In the genomic region with DNA sequence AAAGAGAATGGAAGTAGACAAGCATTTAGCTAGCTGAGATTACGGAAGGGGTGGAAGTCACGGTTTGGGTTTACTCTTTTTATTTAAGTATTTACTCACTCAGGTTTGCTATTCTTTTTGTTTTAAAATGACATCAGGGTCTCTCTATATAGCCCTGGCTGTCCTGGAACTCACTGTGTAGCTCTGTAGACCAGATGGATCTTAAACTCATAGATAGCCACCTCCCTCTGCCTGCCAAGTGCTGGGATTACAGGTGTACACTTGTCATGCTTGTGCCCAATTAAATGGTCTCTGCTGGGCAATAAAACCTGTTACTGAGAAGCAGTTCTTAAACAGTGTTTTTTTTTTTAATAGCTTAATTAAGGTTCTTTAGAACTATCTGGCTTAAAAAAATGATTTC, we compare ENCODE assay signal across 8 mouse cellular contexts. TPM values are rescaled to one million over a fixed set of nuclear protein-coding genes. Genes with fewer than 3 reads are reported as not detected.
DNase-seq lines count a peak whose midpoint lies in the region; ATAC-seq and TF ChIP-seq lines count a peak whose summit lies in the region.

No protein-coding gene starts in this region.

- no peaks in the 10 kb centered on the region for H3K9me3 ChIP-seq in heart, embryonic 10.5 days
- no peaks in the 10 kb centered on the region for H3K9me3 ChIP-seq in forebrain, embryonic 13.5 days (replicated peaks)
- H3K9me3 ChIP-seq in midbrain, postnatal 0 days (ENCODE audit: low read length): no peaks in the 10 kb centered on the region

- WGBS in heart, embryonic 10.5 days: 66% methylated on average over 2 of the region's 2 CpGs
- WGBS in forebrain, embryonic 13.5 days: 48% methylated on average over 2 of the region's 2 CpGs
- WGBS in large intestine, adult 2 months: 8% methylated on average over 2 of the region's 2 CpGs
- 23% methylated on average over 2 of the region's 2 CpGs for WGBS in midbrain, postnatal 0 days

- ATAC-seq in forebrain, embryonic 13.5 days: no peak
- no peak for ATAC-seq in midbrain, postnatal 0 days (ENCODE audit: low FRiP score)

- peak overlapping the region; percentile 91 for H3K9ac ChIP-seq in forebrain, embryonic 13.5 days
- peak overlapping the region; percentile 87 for H3K9ac ChIP-seq in midbrain, postnatal 0 days (replicated peaks; ENCODE audit: low read length, poor library complexity, severe bottlenecking)

- H3K4me1 ChIP-seq in heart, embryonic 10.5 days: peaks cover 12% of the 10 kb centered on the region; the same call in 1 of the 2 replicates
- peaks cover 39% of the 10 kb centered on the region for H3K4me1 ChIP-seq in forebrain, embryonic 13.5 days
- H3K4me1 ChIP-seq in midbrain, postnatal 0 days (ENCODE audit: insufficient read depth, low read length): peaks cover 9% of the 10 kb centered on the region

- H3K4me2 ChIP-seq in forebrain, embryonic 13.5 days: peak overlapping the region; percentile 78
- peak overlapping the region; percentile 62 for H3K4me2 ChIP-seq in midbrain, postnatal 0 days (ENCODE audit: low read depth, low read length, poor library complexity, severe bottlenecking)

- peak; percentile 55 for TF ChIP-seq CTCF in midbrain, postnatal 0 days (IDR thresholded peaks at IDR 0.05)

- H3K36me3 ChIP-seq in heart, embryonic 10.5 days: no peaks in the 10 kb centered on the region
- H3K36me3 ChIP-seq in forebrain, embryonic 13.5 days (ENCODE audit: poor library complexity, severe bottlenecking): no peaks in the 10 kb centered on the region
- H3K36me3 ChIP-seq in midbrain, postnatal 0 days (ENCODE audit: insufficient read depth, low read length): no peaks in the 10 kb centered on the region

- no peak for DNase-seq in heart, embryonic 10.5 days (ENCODE audit: low spot score)
- no peak for DNase-seq in heart, postnatal 4 days
- peak; percentile 34 for DNase-seq in NIH3T3 (ENCODE audit: low read depth)
- peak; percentile 47 for DNase-seq in large intestine, adult 2 months (ENCODE audit: low read depth, low spot score)
- DNase-seq in midbrain, postnatal 0 days (ENCODE audit: low spot score): peak; percentile 43
- no peak for DNase-seq in adrenal gland, postnatal 14 days
- no peak for DNase-seq in adrenal gland, postnatal 10 days

- no peaks in the 10 kb centered on the region for H3K27me3 ChIP-seq in heart, embryonic 10.5 days (ENCODE audit: insufficient read depth, poor library complexity, severe bottlenecking)
- H3K27me3 ChIP-seq in forebrain, embryonic 13.5 days: no peaks in the 10 kb centered on the region
- no peaks in the 10 kb centered on the region for H3K27me3 ChIP-seq in midbrain, postnatal 0 days (ENCODE audit: insufficient read depth, low read length)

- no peak overlapping the region for H3K27ac ChIP-seq in heart, embryonic 10.5 days
- no peak overlapping the region for H3K27ac ChIP-seq in forebrain, embryonic 13.5 days
- H3K27ac ChIP-seq in midbrain, postnatal 0 days (ENCODE audit: low read depth, low read length): no peak overlapping the region

- H3K4me3 ChIP-seq in heart, embryonic 10.5 days: peak overlapping the region; percentile 93
- H3K4me3 ChIP-seq in forebrain, embryonic 13.5 days: peak overlapping the region; percentile 95
- H3K4me3 ChIP-seq in midbrain, postnatal 0 days (ENCODE audit: low read depth, low read length): peak overlapping the region; percentile 89

RNA-seq across cellular contexts. Expression of a gene that starts 2.1 kb away (rescaled TPM):
- polyA plus RNA-seq in heart, embryonic 10.5 days (2016; fragmentation: Nextera tagmentation; extraction: Ambion mirVana): 431 and 507 TPM in 2 replicates
- total RNA-seq in heart, postnatal 4 days (2021): 100 to 1,000 TPM; 167 to 177 TPM
- polyA plus RNA-seq in forebrain, embryonic 13.5 days (2015; fragmentation: Nextera tagmentation; extraction: Ambion mirVana): 634 and 654 TPM in 2 replicates
- 127 and 159 TPM in 2 replicates for polyA plus RNA-seq in large intestine, adult 2 months (2012; rRNA removed)
- total RNA-seq in midbrain, postnatal 0 days (2014; rRNA removed): 149 and 182 TPM in 2 replicates
- polyA plus RNA-seq in midbrain, postnatal 0 days (2015; fragmentation: Nextera tagmentation; extraction: Ambion mirVana): 404 TPM in 2 replicates
- total RNA-seq in adrenal gland, postnatal 14 days (2021): 190 and 198 TPM in 2 replicates
- total RNA-seq in adrenal gland, postnatal 10 days (2021): 100 to 1,000 TPM; 168 to 191 TPM

RNA-seq across cellular contexts. Expression of a gene that starts 29.7 kb away (rescaled TPM):
- 11.0 and 12.4 TPM in 2 replicates for polyA plus RNA-seq in heart, embryonic 10.5 days (2016; fragmentation: Nextera tagmentation; extraction: Ambion mirVana)
- 1 to 10 TPM; 7.5 to 8.3 TPM for total RNA-seq in heart, postnatal 4 days (2021)
- polyA plus RNA-seq in forebrain, embryonic 13.5 days (2015; fragmentation: Nextera tagmentation; extraction: Ambion mirVana): 11.3 and 12.5 TPM in 2 replicates
- 3.6 and 6.4 TPM in 2 replicates for polyA plus RNA-seq in large intestine, adult 2 months (2012; rRNA removed)
- 16.7 and 19.8 TPM in 2 replicates for total RNA-seq in midbrain, postnatal 0 days (2014; rRNA removed)
- polyA plus RNA-seq in midbrain, postnatal 0 days (2015; fragmentation: Nextera tagmentation; extraction: Ambion mirVana): 10.2 and 10.5 TPM in 2 replicates
- total RNA-seq in adrenal gland, postnatal 14 days (2021): 9.0 and 10.1 TPM in 2 replicates
- total RNA-seq in adrenal gland, postnatal 10 days (2021): 1 to 10 TPM; 7.5 to 8.5 TPM

RNA-seq across cellular contexts. Expression of a gene that starts 53.1 kb away (rescaled TPM):
- polyA plus RNA-seq in heart, embryonic 10.5 days (2016; fragmentation: Nextera tagmentation; extraction: Ambion mirVana): 0.03 and 0.04 TPM in 2 replicates
- total RNA-seq in heart, postnatal 4 days (2021): under 1 TPM; 0.02 TPM
- polyA plus RNA-seq in forebrain, embryonic 13.5 days (2015; fragmentation: Nextera tagmentation; extraction: Ambion mirVana): 0.04 and 0.05 TPM in 2 replicates
- not detected in 2 replicates for polyA plus RNA-seq in large intestine, adult 2 months (2012; rRNA removed)
- total RNA-seq in midbrain, postnatal 0 days (2014; rRNA removed): 0.60 and 0.66 TPM in 2 replicates
- 0.13 and 0.21 TPM in 2 replicates for polyA plus RNA-seq in midbrain, postnatal 0 days (2015; fragmentation: Nextera tagmentation; extraction: Ambion mirVana)
- total RNA-seq in adrenal gland, postnatal 14 days (2021): not detected in 2 replicates
- total RNA-seq in adrenal gland, postnatal 10 days (2021): under 1 TPM in 1 of 2 experiments, not detected in 1; 0.03 TPM

Comparison
In these comparisons a context has a peak if more than half of its experiments do, and no peak if none do; other contexts are left out.
1. DNase-seq: peak in NIH3T3 (single experiment), large intestine, adult 2 months (single experiment) and midbrain, postnatal 0 days (single experiment); none in heart, embryonic 10.5 days (single experiment), heart, postnatal 4 days (single experiment), adrenal gland, postnatal 14 days (single experiment) and adrenal gland, postnatal 10 days (single experiment).
2. Peak in every context shown above with its lines, with median percentiles within 50 percentile points of each other: H3K4me3 ChIP-seq.